Comparison of ENCODE assay signal across 31 mouse cellular contexts in genomic region chr9:7593272-7593812, GRCm38 (mm10). TPM values are rescaled to one million over a fixed set of nuclear protein-coding genes. Genes with fewer than 3 reads are reported as not detected.
"Had no signal": no experiment of that assay in that cellular context is flagged by ENCODE, and none has a peak within 500 bp of the region (broad histone marks: within the 10 kb centered on the region; RNA-seq: fewer than 3 reads in every experiment).

No protein-coding gene starts in this region.

- H3K4me3 ChIP-seq: layer of hippocampus, adult 2 months; left cerebral cortex, adult 2 months; limb, embryonic 12.5 days; limb, embryonic 15.5 days; liver, embryonic 12.5 days; liver, embryonic 15.5 days had no signal

- H3K27ac ChIP-seq: kidney, postnatal 0 days; layer of hippocampus, adult 2 months; left cerebral cortex, adult 2 months; limb, embryonic 12.5 days; limb, embryonic 15.5 days; liver, embryonic 12.5 days; liver, embryonic 15.5 days; macrophage had no signal

- DNase-seq: kidney, adult 2 months; kidney, postnatal 25 days; layer of hippocampus, adult 9-11 months; layer of hippocampus, postnatal 36 days; left cerebral cortex, postnatal 4 days; lung, embryonic 14.5 days; midbrain, embryonic 14.5 days; thymus, adult 18-20 months; thymus, postnatal 36 days had no signal

- H3K9me3 ChIP-seq: limb, embryonic 12.5 days; limb, embryonic 15.5 days; liver, embryonic 12.5 days; liver, embryonic 15.5 days had no signal

- ATAC-seq: liver, embryonic 12.5 days; lung, postnatal 0 days had no signal

- H3K9ac ChIP-seq: limb, embryonic 12.5 days; limb, embryonic 15.5 days; liver, embryonic 12.5 days; liver, embryonic 15.5 days; lung, embryonic 14.5 days had no signal

- H3K4me1 ChIP-seq: limb, embryonic 12.5 days; limb, embryonic 15.5 days; liver, embryonic 12.5 days; liver, embryonic 15.5 days had no signal

- H3K27me3 ChIP-seq: limb, embryonic 12.5 days; limb, embryonic 15.5 days; liver, embryonic 12.5 days; liver, embryonic 15.5 days had no signal

- H3K36me3 ChIP-seq: limb, embryonic 12.5 days; limb, embryonic 15.5 days; liver, embryonic 12.5 days; liver, embryonic 15.5 days had no signal

RNA-seq across cellular contexts. Expression of gene Mmp27, which starts 22.1 kb away (rescaled TPM):
- total RNA-seq: layer of hippocampus, adult 2 months; layer of hippocampus, postnatal 36 days; left cerebral cortex, adult 2 months; left cerebral cortex, postnatal 14 days; left cerebral cortex, postnatal 4 days; midbrain, postnatal 0 days had no signal
- polyA plus RNA-seq: kidney, adult 2 months; kidney, embryonic 14.5 days; kidney, postnatal 0 days; large intestine, adult 2 months; limb, embryonic 12.5 days; limb, embryonic 15.5 days; lung, embryonic 14.5 days; midbrain, embryonic 11.5 days; midbrain, embryonic 14.5 days; midbrain, postnatal 0 days; neural tube, embryonic 11.5 days; neural tube, embryonic 14.5 days; small intestine, adult 2 months; testis, adult 2 months had no signal

RNA-seq across cellular contexts. Expression of gene Mmp20, which starts 34.7 kb away (rescaled TPM):
- total RNA-seq: layer of hippocampus, adult 2 months; layer of hippocampus, postnatal 36 days; left cerebral cortex, adult 2 months; left cerebral cortex, postnatal 14 days; left cerebral cortex, postnatal 4 days; megakaryocyte-erythroid progenitor cell, adult 5-6 weeks; midbrain, postnatal 0 days had no signal
- polyA plus RNA-seq: kidney, adult 2 months; kidney, embryonic 14.5 days; limb, embryonic 12.5 days; limb, embryonic 15.5 days; liver, embryonic 12.5 days; liver, embryonic 15.5 days; lung, embryonic 14.5 days; lung, postnatal 0 days; macrophage; midbrain, embryonic 11.5 days; midbrain, embryonic 14.5 days; midbrain, postnatal 0 days; neural tube, embryonic 11.5 days; neural tube, embryonic 14.5 days; spleen, adult 2 months; stomach, embryonic 16.5 days; testis, adult 2 months; urinary bladder, adult 2 months had no signal

RNA-seq across cellular contexts. Expression of gene Mmp8, which starts 35.1 kb away (rescaled TPM):
- total RNA-seq: layer of hippocampus, adult 2 months; layer of hippocampus, postnatal 36 days; left cerebral cortex, postnatal 14 days; left cerebral cortex, postnatal 4 days; midbrain, postnatal 0 days had no signal
- polyA plus RNA-seq: large intestine, adult 2 months; midbrain, embryonic 11.5 days; midbrain, embryonic 14.5 days; midbrain, postnatal 0 days; neural tube, embryonic 11.5 days; neural tube, embryonic 14.5 days; small intestine, adult 2 months; testis, adult 2 months; urinary bladder, adult 2 months had no signal
